Mouse (Mus musculus) ES-Bruce4 (cell line): ENCODE measurements at regions not wholly inside any gene's neighbourhood (a gene's known extent, or its start where the extent isn't known, plus 50 kb on each side); places are given as distances from the start of the nearest gene placed in this dataset.

Source experiments
- CTCF ChIP-seq: IDR thresholded peaks from one replicate; pipeline ENCODE4 v1.8.1; 2011; ENCODE audit warnings: low read depth, low read length
- POLR2A ChIP-seq: IDR thresholded peaks from one replicate; pipeline ENCODE4 v1.8.1; 2011; ENCODE audit warnings: low read length; ENCODE audit not compliant: insufficient read depth

GRCm38 (mm10) chr6:100167321-100167720 is 120.0 kb downstream of the Rybp start:
- TF ChIP-seq CTCF (no peak), POLR2A (no peak)
